Mouse (Mus musculus): Measurements from ENCODE around the gene Gm6710. TPM values are rescaled to one million over a fixed set of nuclear protein-coding genes. Genes with fewer than 3 reads are reported as not detected.

Gene Gm6710
- 24.9 and 25.0 TPM in 2 replicates for polyA plus RNA-seq (2021; fragmentation: Nextera tagmentation)
- long read RNA-seq, experiment 1, transcript Gm6710-201 (4 exons, 1,445 nt) = major isoform, 48 of 63 reads
- long read RNA-seq, experiment 1, partial matches to known transcripts = 6 of 63 reads
- long read RNA-seq, experiment 1, other reads (novel, unspliced or antisense) = 9 of 63 reads
- long read RNA-seq, experiment 2, transcript Gm6710-201 (4 exons, 1,445 nt) = major isoform, 14 of 17 reads
- long read RNA-seq, experiment 2, partial matches to known transcripts = 1 of 17 reads
- long read RNA-seq, experiment 2, other reads (novel, unspliced or antisense) = 2 of 17 reads

DNA sequence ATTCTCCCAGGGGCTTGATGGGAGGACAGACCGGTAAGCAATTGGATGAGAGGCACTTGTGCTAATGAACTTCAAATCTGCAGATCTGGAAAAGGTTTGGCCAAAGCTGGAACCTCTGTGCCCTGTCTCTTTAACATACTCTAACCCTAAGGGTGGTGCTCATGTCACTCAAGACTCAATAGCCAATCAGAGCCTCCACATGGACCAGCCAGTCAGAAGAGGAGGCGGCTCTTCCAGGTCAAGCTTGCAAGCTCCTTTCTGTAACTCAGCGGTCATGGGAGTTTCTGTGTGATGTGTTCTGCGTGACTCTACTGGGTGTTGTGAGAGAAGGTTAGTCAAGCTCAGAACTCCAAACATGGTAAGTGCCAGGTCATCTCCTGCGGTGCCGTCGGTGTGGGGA is at the start of gene Gm6710:
Gene Gm6710, plus strand, starts transcription at position 196 of the 400 bp plus-strand sequence.

Other genes starting within 250 kb of the Gm6710 start
- gene Gm11007, start 225.2 kb upstream of the Gm6710 start, polyA plus RNA-seq (2021; fragmentation: Nextera tagmentation) = not detected in 2 replicates
- gene Zfp969, start 165.6 kb upstream of the Gm6710 start, polyA plus RNA-seq (2021; fragmentation: Nextera tagmentation) = 20.9 and 23.4 TPM in 2 replicates
- not detected in 2 replicates for gene Gm2007, start 127.7 kb upstream of the Gm6710 start, polyA plus RNA-seq (2021; fragmentation: Nextera tagmentation)
- gene Gm14288, start 68.1 kb upstream of the Gm6710 start, polyA plus RNA-seq (2021; fragmentation: Nextera tagmentation) = 3.5 and 4.4 TPM in 2 replicates
- gene Zfp966, start 61.9 kb downstream of the Gm6710 start, polyA plus RNA-seq (2021; fragmentation: Nextera tagmentation) = 0.72 and 0.92 TPM in 2 replicates
- 29.6 and 32.9 TPM in 2 replicates for gene Gm2026, start 96.1 kb downstream of the Gm6710 start, polyA plus RNA-seq (2021; fragmentation: Nextera tagmentation)

All from left cerebral cortex, adult 6 months (tissue).